Mouse (Mus musculus): ENCODE results near the gene Acbd4.

DNA sequence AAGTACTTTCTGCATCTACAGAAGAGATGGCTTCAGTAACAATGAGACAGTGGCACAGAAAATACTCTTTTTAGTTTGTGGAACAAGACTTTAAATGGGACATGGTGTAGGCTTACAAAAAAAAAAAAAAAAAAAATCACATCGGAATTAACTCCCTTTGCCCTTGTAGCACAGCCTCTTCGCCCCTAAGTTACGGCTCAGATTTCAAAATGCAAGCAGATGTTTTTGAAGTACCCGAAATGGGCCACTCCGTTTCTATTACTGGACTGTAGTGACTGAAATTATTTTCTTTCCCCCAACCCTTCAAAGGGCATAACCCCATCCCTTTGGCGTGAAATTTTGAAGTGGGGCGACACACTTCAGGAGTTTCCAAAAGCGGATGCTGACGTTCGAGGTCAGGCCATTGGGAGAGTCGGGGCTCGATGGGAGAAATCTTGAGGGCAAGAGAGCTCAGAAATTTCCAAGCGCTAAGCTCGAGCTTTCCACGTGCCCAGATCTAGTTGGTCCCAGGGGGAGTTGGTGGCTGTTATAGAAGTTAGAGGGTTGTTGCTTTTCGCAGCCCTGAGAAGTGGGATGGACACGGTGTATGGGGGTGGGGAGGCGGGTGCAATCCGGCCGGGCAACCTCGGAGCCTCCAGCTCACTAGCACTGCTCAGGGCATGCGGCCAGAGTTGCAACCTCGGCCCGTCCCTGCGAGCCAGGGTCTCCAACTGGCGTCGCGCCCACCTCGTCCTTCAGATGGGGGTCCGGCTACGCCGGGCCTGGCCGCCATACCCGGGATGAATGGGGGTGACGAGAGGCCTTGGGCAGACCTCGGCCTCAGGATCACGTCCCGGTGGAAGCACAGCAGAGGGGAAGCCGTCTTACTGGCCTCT is 30.5 kb downstream of the Acbd4 start, which contains the start of gene Hexim2:
- TF ChIP-seq CTCF (conservative IDR thresholded peaks at IDR 0.05; ENCODE audit: low read length) (no peak), NANOG (IDR thresholded peaks at IDR 0.05; ENCODE audit: borderline replicate concordance, low read length) (no peak), POU5F1 (IDR thresholded peaks at IDR 0.05; ENCODE audit: borderline replicate concordance, low read length) (no peak)

All from E14TG2a.4 (cell line).